Mouse (Mus musculus) heart, embryonic 11.5 days (tissue): ENCODE results near the gene Homer3. TPM values are rescaled to one million over a fixed set of nuclear protein-coding genes. Genes with fewer than 3 reads are reported as not detected.

Experiments used
- ATAC-seq: fragments of 200-750 bp; cut with Nextera tagmentation; replicated peaks from 2 replicates; pipeline ENCODE4 v1.8.0; 2017; ENCODE audit warnings: moderate library complexity; ENCODE audit not compliant: insufficient number of reproducible peaks, low FRiP score, low TSS enrichment
- H3K27ac ChIP-seq: fragments of 300-500 bp; sonication (generic); 2 replicates; pipeline ENCODE4 v1.5.1; 2014; ENCODE audit warnings: mild to moderate bottlenecking, low read depth, low read length
- H3K27me3 ChIP-seq: fragments of 300-500 bp; sonication (generic); 2 replicates; pipeline ENCODE4 v1.6.1; 2014; ENCODE audit warnings: mild to moderate bottlenecking, low read length, mixed read lengths; ENCODE audit not compliant: control insufficient read depth, insufficient read depth
- H3K36me3 ChIP-seq: fragments of 300-500 bp; sonication (generic); 2 replicates; pipeline ENCODE4 v1.6.1; 2014; ENCODE audit warnings: mild to moderate bottlenecking, low read length, moderate library complexity, mixed read lengths; ENCODE audit not compliant: control insufficient read depth, insufficient read depth
- H3K4me1 ChIP-seq: fragments of 300-500 bp; sonication (generic); 2 replicates; pipeline ENCODE4 v1.6.1; 2014; ENCODE audit warnings: low read length; ENCODE audit not compliant: control insufficient read depth, insufficient read depth
- H3K4me2 ChIP-seq: fragments of 300-500 bp; sonication (generic); 2 replicates; pipeline ENCODE4 v1.6.1; 2014; ENCODE audit warnings: mild to moderate bottlenecking, moderate library complexity
- H3K4me3 ChIP-seq: fragments of 300-500 bp; sonication (generic); 2 replicates; pipeline ENCODE4 v1.5.1; 2014; ENCODE audit warnings: low read depth, low read length
- H3K9ac ChIP-seq: fragments of 300-500 bp; sonication (generic); 2 replicates; pipeline ENCODE4 v1.6.1; 2014; ENCODE audit warnings: mild to moderate bottlenecking, low read depth, low read length, moderate library complexity
- H3K9me3 ChIP-seq: fragments of 300-500 bp; sonication (generic); replicated peaks from 2 replicates; pipeline ENCODE4 v1.6.1; 2016; ENCODE audit warnings: low read length; ENCODE audit not compliant: control insufficient read depth
- WGBS: fragments of 180-500 bp; shearing (Covaris S2); extraction: QIAGEN DNeasy Blood & Tissue Kit; methylation state at CpG from one replicate; pipeline ENCODE4 v1.1.7; 2014; ENCODE audit not compliant: insufficient replicate concordance; 5-methylcytosine and 5-hydroxymethylcytosine counted together
- polyA plus RNA-seq: library from polyadenylated mRNA; unstranded; fragments of >200 nt; fragmentation: Nextera tagmentation; extraction: Ambion mirVana; gene quantifications from 2 replicates; pipeline ENCODE4 v1.2.1, GENCODE M21; 2014

The Homer3 gene
- polyA plus RNA-seq, 1 experiment from 2014 or later = 25.5 TPM

DNA sequence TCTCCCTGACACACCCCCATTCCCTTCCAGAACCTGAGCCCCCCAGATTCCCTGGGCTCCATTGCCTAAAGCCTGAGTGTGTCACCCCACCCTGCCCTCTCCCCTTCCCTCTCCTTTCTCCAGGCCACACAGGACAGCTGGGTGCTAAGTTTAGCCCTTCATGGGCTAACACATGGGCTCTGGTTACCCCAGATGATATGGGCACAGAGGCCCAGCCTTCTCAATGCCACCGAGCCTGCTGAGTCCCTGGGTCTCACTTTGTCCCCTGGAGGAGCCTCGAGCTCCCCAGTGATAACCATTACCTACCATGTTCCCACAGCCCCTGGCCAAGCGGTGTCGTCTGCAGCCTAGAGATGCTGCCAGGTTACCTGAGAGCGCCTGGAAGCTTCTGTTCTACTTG, 35.2 kb downstream of the Homer3 start:
- no peak overlapping the region for H3K4me2 ChIP-seq
- H3K4me3 ChIP-seq = no peak overlapping the region
- H3K27me3 ChIP-seq = peaks cover 12% of the 10 kb centered on the region
- WGBS = 77% methylated on average over 5 of the region's 5 CpGs
- no peak for ATAC-seq
- H3K27ac ChIP-seq = no peak overlapping the region
- H3K4me1 ChIP-seq = peaks cover 19% of the 10 kb centered on the region
- H3K36me3 ChIP-seq = 0 out of 2 replicates have a peak, but pooled peaks cover 6% of the 10 kb centered on the region
- H3K9ac ChIP-seq = no peak overlapping the region
- H3K9me3 ChIP-seq = no peaks in the 10 kb centered on the region

DNA sequence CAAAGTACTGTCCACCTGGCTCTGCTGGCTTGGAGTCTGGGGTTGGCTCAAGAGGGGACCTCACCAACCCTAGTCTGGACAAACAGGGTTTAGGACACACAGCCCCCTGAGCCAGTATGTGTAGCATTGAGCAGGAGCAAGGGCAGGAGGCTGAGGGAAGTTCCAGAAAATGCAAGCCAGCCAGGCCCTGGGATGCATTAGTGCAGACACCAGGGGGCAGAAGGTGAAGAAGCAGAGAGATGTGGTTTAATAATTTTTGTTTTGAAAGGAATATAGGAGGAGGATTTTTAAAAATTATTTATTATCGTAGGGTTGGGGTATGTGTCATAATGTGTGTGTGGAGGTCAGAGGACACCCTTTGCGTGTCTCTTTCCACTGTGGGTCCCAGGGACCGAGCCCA, 41.1 kb downstream of the Homer3 start:
- H3K4me1 ChIP-seq = no peaks in the 10 kb centered on the region
- H3K9me3 ChIP-seq = 0 out of 2 replicates have a peak, but pooled peaks cover 2% of the 10 kb centered on the region
- 90% methylated on average over 3 of the region's 3 CpGs for WGBS
- 0 out of 2 replicates have a peak, but pooled peaks cover 5% of the 10 kb centered on the region for H3K27me3 ChIP-seq
- H3K9ac ChIP-seq = no peak overlapping the region
- H3K4me3 ChIP-seq = no peak overlapping the region
- no peak for ATAC-seq
- no peak overlapping the region for H3K27ac ChIP-seq
- peaks cover 4% of the 10 kb centered on the region; the same call in 1 of the 2 replicates for H3K36me3 ChIP-seq
- no peak overlapping the region for H3K4me2 ChIP-seq

DNA sequence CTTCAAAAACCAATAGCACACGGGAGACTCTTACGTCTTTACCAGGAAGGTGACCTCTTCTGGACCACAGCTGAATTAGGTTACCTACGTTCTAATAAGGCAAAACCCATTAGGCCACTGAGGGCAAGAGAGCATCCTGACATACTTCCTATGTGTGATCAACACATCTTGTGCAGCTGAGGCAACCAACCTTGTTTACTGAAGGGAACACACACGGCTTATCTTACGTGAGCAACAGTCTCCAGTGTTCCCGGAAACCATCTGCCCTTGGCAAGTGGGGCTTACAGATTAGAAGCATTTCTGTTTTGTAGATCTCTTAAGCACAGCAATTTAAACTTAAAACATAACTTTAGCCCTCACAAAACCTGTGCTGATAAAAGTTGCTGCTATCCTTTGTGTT, 44.9 kb downstream of the Homer3 start:
- no peak for ATAC-seq
- 82% methylated on average over 6 of the region's 6 CpGs for WGBS
- H3K27ac ChIP-seq = peak overlapping the region; percentile 90
- H3K4me2 ChIP-seq = no peak overlapping the region
- no peak overlapping the region for H3K9ac ChIP-seq
- peaks cover 7% of the 10 kb centered on the region for H3K27me3 ChIP-seq
- peaks cover 6% of the 10 kb centered on the region for H3K36me3 ChIP-seq
- no peak overlapping the region for H3K4me3 ChIP-seq
- H3K4me1 ChIP-seq = peaks cover 22% of the 10 kb centered on the region
- H3K9me3 ChIP-seq = 0 out of 2 replicates have a peak, but pooled peaks cover 2% of the 10 kb centered on the region

DNA sequence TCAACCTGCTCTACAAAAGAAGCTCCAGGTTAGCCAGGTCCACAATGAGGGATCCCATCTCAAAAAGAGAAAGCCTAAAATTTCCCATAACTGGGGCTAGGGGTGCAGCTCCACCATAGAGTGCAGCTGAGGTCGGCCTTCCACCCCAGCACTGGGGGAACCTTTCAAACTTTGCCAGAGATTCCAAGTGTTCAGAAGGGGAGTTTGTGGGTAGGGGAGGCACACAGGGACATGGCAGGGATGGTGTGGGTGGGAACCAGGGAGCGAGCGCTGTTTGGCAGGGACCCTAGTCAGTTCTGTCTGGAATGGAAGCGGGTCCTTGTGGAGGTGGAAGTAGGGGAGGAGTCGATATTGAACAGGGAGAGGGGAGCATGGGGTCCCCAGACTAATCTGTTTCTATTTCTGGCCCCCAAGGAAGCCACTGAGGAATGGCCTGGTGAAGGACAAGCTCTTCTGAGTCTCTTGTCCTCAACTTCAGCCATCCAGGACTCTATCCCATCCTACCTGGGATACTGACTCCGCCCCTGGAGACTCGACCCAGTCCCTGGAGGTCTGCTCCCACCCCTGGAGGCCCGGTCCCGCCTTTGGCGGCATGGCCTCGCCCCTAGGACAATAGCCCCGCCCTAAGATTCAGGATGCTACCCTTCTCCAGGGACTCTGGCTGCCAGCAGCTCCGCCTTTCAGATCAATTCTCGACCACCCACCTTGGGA, 46.7 kb downstream of the Homer3 start, which contains the start of gene Gdf1:
Gene Gdf1 (plus strand): TSS at position 694 of the 711 bp plus-strand sequence.
- Histone ChIP-seq H3K4me2 (peak within 1 kb of the TSS; percentile 65), H3K27ac (peak within 1 kb of the TSS; percentile 90), H3K9me3 (0 out of 2 replicates have a peak, but pooled peaks cover 2% of the 10 kb centered on the region), H3K36me3 (peaks cover 21% of the 10 kb centered on the region), H3K4me1 (peaks cover 22% of the 10 kb centered on the region), H3K4me3 (peak within 1 kb of the TSS; percentile 31), H3K9ac (peak within 1 kb of the TSS; percentile 63; the same call in 1 of the 2 replicates), H3K27me3 (peaks cover 7% of the 10 kb centered on the region)
- ATAC-seq = peak; percentile 57
- 23% methylated on average over 14 of the region's 14 CpGs for WGBS

DNA sequence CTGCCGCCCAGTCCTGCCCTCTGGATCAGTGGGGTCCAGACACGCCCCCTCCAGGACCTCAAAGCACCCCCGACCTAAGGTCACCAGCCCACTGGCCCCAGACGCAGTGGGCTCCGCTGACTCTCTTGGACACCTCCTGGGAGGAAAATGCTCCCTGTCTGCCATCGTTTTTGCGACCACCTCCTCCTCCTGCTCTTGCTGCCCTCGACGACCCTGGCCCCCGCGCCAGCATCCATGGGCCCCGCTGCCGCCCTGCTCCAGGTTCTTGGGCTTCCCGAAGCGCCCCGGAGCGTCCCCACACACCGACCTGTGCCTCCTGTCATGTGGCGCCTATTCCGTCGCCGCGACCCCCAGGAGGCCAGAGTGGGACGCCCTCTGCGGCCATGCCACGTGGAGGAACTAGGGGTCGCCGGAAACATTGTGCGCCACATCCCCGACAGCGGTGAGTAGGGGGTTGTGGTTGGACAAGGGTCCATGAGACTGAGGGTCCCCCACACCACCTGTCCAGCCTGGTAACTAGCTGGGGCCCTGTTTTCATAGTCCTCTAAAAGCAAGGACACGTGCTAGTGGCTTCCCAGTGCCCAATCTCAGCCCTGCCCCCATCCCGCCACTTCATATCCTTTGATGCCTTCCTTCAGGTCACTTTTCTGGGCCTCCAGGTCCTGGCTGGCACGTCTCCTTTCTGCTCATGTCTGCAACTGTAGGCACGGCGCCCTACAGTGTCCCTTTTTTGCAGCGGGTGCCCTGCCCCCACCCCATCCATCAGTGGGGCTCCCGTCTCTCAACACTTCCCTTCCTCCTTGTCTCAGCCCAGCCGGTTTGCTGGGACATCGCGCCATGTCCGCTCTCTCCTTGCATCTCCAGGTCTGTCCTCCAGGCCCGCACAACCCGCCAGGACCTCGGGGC, 47.5 kb downstream of the Homer3 start:
- H3K9me3 ChIP-seq = 0 out of 2 replicates have a peak, but pooled peaks cover 2% of the 10 kb centered on the region
- H3K9ac ChIP-seq = peak overlapping the region; percentile 63; the same call in 1 of the 2 replicates
- 0 out of 2 replicates have a peak, but pooled peaks have one; percentile 18 for ATAC-seq
- no peak overlapping the region for H3K27ac ChIP-seq
- H3K4me1 ChIP-seq = peaks cover 22% of the 10 kb centered on the region
- H3K27me3 ChIP-seq = peaks cover 7% of the 10 kb centered on the region
- peaks cover 29% of the 10 kb centered on the region for H3K36me3 ChIP-seq
- WGBS = 4% methylated on average over 45 of the region's 45 CpGs
- peak overlapping the region; percentile 31 for H3K4me3 ChIP-seq
- peak overlapping the region; percentile 65 for H3K4me2 ChIP-seq

DNA sequence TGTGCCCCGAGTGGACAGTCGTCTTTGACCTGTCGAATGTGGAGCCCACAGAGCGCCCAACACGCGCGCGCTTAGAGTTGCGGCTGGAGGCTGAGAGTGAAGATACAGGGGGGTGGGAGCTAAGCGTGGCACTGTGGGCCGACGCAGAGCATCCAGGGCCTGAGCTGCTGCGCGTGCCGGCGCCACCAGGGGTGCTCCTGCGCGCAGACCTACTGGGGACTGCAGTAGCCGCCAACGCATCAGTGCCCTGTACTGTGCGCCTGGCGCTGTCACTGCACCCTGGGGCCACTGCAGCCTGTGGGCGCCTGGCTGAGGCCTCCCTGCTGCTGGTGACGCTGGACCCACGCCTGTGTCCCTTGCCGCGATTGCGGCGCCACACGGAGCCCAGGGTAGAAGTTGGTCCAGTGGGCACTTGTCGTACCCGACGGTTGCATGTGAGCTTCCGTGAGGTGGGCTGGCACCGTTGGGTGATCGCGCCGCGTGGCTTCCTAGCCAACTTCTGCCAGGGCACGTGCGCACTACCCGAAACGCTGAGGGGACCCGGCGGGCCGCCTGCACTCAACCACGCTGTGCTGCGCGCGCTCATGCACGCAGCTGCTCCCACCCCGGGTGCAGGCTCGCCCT, 48.2 kb downstream of the Homer3 start:
- H3K4me1 ChIP-seq = peaks cover 22% of the 10 kb centered on the region
- H3K36me3 ChIP-seq = peaks cover 34% of the 10 kb centered on the region
- peak overlapping the region; percentile 47; the same call in 1 of the 2 replicates for H3K9ac ChIP-seq
- WGBS = 26% methylated on average over 53 of the region's 53 CpGs
- no peak overlapping the region for H3K27ac ChIP-seq
- peaks cover 7% of the 10 kb centered on the region for H3K27me3 ChIP-seq
- 0 out of 2 replicates have a peak, but pooled peaks cover 2% of the 10 kb centered on the region for H3K9me3 ChIP-seq
- H3K4me3 ChIP-seq = peak overlapping the region; percentile 31
- peak; percentile 67 for ATAC-seq
- peak overlapping the region; percentile 65 for H3K4me2 ChIP-seq

DNA sequence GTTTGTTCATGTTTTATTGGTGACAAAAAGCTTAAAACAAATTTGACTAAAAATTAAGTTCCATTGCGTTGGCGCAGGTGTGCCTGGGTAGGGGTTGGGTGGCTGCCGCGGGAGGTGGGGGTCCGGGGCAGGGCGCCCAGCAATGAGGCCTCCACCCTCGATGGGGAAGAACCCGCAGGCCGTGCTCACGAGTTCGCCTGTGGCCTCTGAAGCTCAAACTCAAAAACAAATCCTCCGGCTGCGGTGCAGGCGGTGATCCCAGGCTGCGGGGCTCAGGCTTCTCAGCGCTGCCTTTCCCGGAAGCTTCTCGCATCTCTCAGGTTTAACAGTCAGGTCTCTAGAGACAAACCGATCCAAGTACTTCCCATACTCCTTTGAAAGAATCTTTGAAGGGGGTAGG, 48.9 kb downstream of the Homer3 start:
- no peak for ATAC-seq
- no peak overlapping the region for H3K27ac ChIP-seq
- H3K4me1 ChIP-seq = peaks cover 22% of the 10 kb centered on the region
- peaks cover 38% of the 10 kb centered on the region for H3K36me3 ChIP-seq
- no peak overlapping the region for H3K9ac ChIP-seq
- no peak overlapping the region for H3K4me2 ChIP-seq
- H3K4me3 ChIP-seq = no peak overlapping the region
- 0 out of 2 replicates have a peak, but pooled peaks cover 2% of the 10 kb centered on the region for H3K9me3 ChIP-seq
- peaks cover 7% of the 10 kb centered on the region for H3K27me3 ChIP-seq
- WGBS = 77% methylated on average over 19 of the region's 19 CpGs
